Mouse (Mus musculus) retina, embryonic 14.5 days (tissue): ENCODE measurements at regions not wholly inside any gene's neighbourhood (a gene's known extent, or its start where the extent isn't known, plus 50 kb on each side); places are given as distances from the start of the nearest gene placed in this dataset.

Experiments used
- DNase-seq: peaks from one replicate; pipeline ENCODE4 v3.0.0-alpha.2; 2015; ENCODE audit warnings: low spot score

DNA sequence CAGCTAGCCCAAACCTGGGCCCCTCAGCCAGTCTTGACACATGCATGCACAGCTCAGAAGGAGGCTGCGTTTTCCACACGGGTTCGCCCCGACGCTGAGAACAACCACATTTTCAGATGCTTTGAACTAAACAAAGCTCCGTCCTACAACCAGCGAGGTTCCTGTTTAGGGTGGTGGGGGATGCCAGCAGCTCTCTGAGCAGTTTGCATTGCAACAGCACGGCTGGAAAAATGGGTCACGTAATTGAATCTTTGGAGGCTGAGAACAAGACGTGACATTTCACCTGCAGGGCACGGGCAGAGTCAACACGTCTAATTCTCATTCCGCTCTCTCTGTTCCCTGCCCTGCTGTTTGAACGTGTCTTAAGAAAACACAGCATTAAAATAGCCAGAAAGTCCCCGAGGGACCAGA is 119.2 kb downstream of the Syk start:
- DNase-seq = peak; percentile 24

DNA sequence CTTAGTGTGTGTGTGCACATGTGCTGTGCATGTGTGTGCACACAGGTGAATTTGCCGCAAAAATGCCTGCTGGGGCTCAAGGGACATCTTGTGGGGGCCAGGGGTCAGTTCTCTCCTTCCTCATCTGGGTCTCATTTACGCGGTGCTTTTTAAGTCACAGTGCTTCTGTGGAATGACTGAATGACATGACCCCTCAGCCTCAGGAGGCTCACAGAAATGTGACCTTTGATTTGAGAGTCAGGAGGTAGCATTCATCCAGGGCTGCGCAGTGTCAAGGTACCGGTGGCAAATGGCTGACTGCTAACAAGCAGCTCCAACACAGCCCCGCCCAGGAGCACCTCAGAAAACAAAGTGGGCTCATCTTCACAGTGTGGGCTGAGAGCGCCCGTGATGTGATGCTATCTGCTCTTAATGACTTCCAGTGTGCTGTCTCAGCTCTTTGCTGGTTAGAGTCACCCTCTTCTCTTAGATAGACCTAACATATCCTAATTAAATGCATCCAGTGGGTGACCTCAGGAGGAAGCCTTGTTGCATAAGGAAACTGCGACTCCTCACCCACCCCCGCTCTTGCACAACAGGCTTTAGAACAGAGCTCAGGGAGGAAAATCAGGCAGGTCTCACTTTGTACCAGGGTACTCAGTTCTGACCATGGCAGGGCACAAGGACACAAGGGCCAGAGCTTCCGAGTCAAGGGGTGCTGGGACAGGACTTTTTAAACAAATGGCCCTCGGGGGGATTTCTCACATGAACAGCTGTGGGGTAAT is 120.6 kb downstream of the Syk start:
- DNase-seq = no peak

DNA sequence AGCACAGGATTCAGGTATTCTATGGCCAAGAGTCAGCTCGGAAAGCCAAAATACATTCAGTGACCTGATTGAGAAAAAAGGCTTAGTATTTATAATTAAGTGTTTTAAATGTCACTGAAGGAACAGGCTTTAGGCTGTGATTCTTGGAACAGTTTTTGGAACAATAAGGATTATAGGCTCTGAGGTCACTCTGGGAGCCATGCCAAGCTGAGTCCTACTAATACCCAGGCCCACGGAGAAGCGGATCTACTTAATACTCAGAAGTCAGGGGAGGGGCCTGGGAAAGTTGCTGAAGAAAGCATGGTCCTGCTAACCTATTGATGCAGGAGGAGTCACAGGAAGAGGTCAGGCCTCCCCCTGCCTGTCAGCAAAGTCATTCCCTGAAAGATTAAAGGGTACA is 121.7 kb downstream of the Syk start:
- DNase-seq = peak; percentile 18

DNA sequence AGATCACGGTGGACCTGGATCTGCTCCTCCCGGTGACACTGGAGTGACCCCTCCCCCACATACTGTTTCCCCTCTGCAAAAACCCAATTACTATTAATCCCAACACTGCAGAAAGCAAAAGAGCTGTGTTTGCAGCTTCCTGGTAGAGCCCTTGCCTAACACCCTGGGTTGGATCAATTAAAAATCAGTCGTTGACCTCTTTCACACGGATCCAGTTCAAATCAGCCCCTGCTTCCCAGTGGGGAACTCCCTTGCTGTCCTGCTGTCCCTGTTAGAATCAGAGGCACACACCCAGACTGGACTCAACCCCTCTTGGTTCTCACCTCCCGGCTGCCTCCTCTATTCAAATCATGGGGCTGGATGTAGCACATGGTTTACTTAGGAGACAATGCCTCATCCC is 126.6 kb downstream of the Syk start:
- peak; percentile 16 for DNase-seq

DNA sequence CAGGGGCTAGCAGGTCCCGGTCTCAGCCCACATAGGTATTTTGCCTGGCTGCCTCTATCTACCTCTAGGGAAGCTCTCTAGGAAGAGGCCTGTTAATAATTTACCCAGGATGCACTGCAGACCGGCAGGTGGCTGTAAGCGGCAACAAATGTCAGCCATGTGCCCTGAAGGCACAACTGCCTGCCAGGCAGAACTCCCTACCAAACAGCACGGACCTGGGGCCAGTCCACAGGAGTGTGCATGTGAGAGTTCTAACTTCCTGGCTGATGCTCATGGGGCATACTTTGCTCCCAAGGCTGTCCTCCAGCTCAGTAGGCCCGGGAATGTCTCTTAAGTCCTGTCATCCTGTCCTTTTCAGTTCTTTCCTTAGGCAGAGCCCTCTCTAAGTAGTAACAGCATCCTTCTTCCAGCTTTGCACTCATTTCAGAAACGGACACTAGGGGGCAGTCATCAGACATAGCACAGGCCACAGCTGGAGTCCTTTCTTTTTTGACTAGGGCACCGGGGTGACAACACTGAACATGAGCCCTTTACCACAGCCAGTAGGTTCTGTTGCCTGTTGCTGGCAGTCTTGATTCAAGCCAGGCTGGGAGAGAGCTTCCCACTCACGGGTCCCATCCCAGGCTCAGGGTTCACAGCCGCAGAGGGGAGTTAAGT is 128.9 kb downstream of the Syk start:
- DNase-seq = peak; percentile 93

DNA sequence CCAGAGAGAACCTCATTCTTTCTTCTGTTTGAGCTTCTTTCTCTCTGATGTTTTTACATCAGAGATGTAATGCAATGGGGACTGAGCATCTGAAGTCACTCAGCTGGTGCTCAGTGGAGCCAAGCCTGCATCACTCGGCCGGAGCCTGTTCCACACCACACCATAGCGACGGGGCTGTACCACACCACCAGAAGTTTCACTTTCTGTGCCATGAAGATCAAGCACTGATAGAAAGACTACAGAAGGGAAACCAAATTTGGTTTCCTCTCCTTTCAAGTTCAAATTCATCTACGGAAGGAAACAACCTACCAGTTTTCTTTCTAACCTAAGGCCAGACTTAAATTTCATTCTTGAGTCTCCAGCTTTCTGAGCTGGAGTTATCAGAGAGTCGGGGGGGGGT is 138.5 kb downstream of the Syk start:
- no peak for DNase-seq

DNA sequence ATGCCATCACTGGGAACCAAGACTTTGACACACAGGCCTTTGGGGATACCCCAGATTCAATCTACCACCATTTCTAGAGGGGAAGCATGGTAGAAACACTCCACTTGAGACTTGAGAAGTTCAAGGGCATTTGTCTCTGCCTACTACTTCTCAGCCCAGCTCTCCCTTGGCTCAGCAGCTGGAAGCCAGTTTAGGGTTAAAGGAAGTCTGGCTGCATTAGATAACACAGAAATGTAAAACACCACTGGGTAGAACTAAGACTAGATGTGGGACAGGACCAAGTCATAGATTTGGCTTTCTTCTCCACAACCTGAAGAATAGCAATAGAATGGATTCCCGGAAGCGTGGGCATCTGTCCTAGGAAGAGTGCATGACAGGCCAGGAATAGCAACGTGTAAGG is 139.7 kb downstream of the Syk start:
- no peak for DNase-seq

DNA sequence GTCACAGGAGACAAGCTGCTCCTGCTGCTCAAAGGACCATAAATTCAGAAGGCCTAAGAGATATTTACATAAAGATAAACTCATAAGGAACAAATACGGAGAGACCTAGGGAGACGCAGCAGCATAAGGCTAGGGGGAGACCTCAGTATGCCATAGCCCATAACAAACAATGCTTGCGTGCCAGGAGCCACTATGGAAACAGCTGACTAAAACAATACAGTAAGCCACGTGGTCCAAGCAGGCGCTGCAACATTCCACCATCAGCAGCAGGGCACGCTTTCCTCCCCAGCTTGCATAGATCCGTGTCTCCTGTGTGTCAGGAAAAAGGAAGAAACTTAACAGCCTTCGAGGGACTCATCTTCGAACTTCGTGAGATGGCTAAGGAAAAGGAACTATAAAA is 143.1 kb downstream of the Syk start:
- DNase-seq = no peak

DNA sequence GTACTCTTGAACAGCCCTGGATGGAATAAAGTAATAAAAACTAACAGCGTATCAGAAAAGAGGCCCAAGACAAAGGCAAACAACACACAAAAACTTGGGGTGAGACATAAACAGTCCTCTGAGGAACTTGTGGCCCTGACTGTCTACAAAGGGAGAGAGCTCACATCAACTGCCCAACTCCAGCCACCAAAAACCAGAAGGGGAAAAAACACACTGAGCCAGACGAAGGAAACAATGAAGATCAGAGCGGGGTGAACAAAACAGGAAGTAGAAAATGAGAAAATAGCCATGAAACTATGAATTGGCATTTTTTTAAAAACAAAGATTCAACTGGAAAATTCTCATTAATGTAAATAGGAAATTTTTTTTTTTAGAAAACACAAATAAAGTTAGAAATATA is 143.6 kb downstream of the Syk start:
- DNase-seq = no peak

DNA sequence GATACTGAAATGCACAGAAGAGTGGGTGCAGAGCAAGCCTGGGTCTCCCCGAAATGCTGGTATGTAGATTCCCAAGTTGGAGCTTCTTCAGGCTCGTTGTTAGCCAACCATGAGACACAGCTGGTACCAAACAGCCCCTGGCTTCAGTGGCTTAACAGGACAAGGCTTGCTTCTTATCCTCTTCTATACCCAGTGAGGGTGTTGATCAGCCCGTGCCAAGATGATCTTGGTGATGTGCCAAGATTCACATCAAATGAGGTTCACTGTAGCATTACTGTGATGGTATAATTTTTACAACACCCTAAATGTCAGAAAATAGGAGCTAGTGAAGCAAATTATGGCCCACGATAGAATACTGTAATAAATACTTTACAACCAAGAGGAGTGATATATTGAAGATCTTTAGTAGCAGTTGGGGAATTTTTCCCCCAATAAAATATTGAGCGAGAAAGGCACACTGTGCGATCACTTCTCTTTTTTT is 152.5 kb downstream of the Syk start:
- no peak for DNase-seq

DNA sequence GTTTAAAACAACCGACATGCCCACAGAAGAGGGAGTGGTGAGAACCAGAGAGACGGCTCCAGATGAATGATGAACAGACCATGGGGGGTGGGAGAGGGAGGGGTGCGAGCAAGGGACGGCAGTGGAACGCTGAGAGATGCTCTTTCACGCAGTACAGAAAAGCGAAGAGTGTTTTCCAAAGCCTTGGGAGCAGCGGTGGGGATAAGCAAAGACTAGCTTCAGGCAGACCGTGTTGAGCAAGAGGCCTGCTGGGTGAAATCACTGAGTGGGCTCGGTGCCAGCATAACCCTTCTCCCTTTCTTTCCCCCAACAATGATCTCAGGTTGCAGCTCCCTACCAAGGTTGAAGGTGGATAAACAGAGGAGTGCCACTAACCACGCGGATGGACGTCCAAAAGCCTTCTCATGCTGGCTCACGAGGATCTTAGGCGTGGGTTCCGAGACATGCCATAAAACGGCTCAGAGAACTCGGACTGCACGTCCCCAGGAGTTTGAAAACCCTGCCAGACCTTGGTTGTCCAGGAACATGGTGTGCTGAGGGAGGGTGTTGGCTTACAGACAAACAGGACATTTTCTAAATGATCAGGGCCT is 153.1 kb downstream of the Syk start:
- DNase-seq = no peak

DNA sequence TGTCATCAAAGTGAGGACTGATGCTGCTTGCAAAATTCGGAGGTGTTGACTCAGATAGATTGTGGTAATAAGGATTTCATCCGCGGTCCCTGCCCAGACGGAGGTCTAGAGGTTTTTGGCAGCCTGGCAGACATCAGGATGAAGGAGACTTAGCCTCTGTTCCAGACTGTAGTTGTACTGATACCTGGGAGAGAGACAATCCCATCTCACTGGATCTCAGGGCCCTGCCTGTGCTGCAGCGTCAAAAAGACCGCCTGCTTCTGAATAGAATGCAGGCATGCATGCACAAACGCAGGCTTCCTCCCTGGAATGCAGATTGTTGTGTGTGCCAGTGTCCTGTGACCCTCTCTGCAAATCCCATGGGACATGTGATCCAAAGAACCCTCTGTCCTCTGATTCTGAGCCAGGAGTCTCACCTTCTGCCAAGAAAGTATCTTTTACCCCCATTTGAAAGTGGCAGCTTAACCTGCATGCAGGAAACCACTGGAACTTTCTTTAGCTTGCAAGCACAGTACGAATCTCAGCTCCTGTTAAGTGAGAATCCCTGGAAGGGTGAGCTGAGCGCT is 155.2 kb downstream of the Syk start:
- DNase-seq = peak; percentile 27

DNA sequence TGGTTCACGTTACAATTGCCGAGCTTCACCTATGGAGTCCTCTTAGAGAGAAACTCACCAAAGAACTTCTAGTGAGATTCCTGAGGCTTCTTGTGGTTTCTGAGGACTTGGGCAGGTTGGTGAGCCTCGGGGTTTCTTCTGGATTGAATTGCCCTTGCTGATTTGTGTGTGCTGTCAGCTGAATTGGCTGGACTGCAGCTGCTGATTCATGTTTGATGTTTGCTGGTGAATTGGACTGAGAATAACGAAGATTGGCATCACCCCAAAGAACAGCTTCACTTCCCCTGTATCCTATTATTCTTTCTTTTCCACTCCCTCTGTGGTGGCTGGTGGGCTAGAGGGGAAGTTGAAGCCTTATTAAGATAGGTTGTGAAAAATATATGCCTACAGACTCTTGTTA is 158.4 kb downstream of the Syk start:
- DNase-seq = no peak

DNA sequence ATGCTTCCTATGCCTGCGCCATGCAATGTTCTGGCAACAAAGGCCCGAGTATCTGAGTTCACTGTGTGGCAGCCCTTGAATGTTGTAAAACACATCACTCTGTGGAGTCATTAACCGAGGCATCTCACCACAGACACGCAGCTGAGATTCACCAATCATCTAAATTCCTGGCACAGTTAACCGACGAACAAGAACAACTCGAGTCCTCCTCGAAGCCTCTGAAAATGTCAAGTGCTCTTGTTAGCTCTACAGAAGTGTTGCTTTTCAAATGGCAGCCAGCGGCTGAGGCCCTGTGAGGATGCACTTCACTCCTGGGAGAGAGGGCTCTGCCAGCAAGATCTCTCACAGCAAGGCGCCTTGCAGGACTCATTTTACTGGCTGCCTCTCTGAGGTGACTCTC is 173.0 kb downstream of the Syk start:
- DNase-seq = no peak

DNA sequence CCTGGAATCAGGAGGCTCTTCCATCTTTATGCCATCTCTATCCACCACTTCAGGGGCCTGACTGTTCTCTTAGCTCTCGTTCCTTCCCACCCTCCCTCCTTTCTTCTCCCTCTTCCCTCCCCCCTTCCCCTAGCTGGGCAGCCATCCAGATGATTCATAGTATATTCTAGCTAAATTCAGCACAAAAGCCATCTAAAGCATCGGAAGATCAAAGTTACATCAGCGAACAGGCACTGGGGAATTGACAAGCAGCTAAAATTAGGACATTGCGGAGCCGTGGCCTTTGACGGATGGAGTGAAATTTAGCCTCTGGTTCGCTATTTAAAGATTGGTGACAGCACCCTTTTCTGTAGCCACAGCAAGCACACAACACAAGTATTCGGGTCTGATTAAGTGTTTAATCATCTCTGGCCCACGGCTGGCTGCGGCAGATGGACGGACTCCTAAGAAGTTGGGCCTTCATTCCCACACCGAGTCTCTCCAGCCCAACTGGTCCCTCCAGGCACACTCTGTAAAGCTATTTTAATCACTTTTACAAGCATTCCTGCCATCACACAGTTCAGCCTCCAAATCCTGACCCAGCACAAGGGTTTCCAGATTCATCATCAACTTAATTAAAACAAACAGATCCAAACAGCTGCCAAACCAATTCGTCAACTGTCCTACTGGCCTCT is 163.8 kb downstream of the Auh start:
- DNase-seq = peak; percentile 42

DNA sequence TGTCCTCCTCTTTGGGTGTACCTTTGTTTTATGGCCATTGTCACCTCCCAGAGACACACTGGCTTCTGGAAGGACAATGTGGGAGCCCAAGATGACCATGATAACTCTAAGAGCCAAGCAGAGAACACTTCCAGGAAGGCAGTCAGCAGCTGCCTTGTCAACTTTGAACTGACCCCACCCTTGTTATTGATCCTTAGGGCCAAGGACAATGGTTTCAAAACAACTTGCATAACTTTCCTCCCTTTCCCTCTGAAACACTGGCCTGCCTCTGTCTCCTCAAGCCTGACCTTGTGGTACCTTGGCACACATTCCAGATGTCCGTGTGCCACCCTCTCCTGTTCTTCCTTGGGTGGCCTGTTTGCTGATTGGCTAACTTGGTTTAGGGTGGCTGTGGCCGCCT is 163.2 kb downstream of the Auh start:
- DNase-seq = no peak

DNA sequence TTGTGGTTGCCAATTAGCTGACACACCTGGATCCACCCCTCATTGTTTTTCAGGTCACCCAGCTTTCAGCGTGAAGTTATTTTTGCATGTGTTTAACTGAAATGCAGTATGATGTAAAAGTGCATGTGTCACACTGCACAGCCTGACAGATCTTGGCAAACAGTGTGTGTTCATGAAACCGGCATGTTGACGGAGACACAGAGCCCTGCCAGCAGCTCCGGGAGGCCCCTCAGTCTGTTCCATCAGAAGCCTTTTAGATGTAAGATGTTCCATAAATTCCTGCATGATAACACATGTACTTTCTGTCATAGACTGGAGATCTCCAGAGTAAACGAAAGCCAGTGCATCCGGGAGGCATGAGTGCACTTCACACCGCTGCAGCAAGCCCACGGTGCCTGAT is 159.5 kb downstream of the Auh start:
- no peak for DNase-seq

DNA sequence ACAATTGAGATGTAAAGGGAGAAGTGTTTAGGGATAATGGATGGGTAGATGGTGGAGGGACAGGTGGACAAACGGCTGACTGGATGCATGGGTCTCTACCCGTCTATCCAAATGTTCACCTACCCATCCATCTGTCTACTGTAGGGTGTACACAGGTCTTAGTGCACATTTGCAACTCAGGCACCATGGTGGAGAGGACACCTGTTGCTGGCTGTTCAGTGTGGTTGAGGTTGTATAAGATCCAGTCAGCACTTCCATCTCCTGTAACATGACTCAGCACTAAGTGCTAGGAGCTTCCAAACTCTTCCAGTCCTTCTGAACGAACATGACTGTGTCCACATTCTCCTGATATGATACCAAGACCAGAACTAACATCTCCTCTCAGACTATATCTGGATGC is 158.0 kb downstream of the Auh start:
- DNase-seq = no peak

DNA sequence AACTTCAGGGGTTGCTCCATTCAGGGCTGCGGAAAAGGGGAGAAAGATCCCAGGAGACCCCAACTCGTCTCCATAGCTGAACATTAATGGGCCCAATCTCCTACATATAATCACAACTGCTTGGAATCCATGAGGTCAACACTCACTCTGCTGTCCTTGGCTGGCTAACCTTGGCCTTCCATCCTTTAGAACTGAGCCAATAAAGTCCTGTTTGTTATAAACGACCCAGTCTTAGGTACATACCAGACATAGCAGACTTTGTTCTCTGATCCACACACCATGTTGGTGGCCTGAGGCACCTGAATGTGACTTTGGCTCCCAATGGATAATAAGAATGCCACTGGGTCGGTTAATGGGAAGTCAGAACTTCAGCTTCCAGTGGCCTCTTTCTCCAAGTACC is 157.4 kb downstream of the Auh start:
- DNase-seq = no peak

DNA sequence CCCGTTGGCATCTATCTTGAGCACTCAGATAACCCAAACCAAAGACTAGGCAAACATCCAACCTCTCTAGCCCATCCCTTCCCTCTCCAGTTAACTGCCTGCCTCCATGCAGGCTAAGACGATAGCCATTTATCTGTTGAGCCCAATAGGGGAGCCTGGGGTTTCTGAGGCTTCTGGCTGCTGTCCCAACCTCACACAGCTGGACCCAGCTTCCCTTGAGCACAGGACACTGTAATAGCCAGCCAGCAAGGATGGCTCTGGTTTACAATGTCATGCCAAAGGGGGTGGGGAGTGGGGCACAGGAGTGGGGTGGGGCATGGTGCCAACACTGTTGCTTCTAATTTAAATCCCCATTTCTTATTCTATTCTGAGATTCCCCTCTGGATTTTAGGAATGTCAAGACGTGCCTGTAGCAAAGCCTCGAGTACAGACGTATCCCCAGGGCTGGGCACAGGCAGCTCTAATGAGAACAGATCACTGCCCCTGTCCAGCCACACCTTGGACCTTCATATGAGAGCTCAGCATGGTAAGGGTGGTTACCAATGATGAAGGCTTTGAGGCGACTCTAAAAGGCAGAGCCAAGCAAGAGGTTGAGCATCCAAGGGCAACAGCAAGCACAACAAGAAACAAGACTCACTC is 152.0 kb downstream of the Auh start:
- no peak for DNase-seq

DNA sequence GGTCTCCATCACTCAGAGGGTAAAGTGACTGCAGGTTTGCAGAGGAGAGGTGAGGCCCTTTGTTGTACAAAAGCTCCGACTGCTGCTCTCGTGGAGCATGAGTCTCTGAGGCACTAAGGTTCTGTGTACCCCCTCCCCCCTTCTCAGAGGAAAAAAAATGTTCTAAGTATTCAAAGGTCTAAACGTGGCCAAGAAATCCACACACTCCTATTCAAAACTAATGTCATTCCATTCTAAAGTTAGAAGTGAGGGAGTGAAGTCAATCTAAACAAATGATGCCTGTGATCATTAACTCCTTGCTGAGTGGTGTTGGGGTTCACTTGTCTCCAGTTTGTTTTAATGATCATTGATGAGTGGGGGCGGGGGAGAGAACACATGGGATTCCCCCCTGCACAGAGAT is 150.6 kb downstream of the Auh start:
- DNase-seq = no peak
